In the genomic region with DNA sequence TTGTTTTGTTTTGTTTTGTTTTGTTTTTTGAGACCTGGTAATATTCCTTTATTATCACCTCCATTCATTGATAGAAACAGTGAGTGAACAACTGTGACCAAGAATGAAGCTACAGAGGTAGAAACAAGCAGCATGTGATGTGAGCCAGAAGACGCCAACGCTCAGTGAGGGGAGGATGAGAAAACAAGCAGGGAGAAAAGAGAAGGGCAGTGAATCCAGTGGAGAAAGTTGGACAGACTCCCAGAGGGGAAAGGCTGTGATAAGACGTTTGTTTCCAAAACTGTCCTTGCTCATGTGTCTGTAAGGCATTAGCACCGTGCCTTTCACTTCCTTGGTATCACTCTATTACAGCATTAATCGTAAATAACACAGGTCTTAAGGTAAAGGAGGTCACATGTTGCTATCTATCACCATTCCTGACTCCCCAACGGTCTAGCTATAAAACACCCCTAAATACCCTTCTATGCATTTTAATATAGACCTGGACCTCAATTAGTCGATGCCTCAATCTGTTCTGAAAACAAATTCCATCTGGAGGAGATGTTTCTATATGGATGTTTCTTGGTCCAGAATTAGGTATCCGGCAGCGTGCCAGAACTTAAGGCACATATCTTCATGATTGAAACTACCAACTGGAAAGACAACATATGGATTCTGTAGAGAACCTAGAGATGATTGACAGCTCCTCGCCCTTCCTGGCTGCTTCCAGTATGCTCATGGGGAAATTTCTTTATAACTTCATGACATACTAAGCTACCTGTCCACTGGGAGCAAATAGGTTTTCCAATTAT, we compare ENCODE assay signal across 20 mouse cellular contexts.
DNase-seq lines count a peak whose midpoint lies in the region; ATAC-seq and TF ChIP-seq lines count a peak whose summit lies in the region.
"Had no signal": no experiment of that assay in that cellular context is flagged by ENCODE, and none has a peak within 500 bp of the region (broad histone marks: within the 10 kb centered on the region; RNA-seq: fewer than 3 reads in every experiment).

No protein-coding gene starts in this region.

- no peak overlapping the region for H3K9ac ChIP-seq in stomach, postnatal 0 days (ENCODE audit: low read length)
- H3K9ac ChIP-seq: forebrain, embryonic 12.5 days; hindbrain, embryonic 15.5 days; limb, embryonic 13.5 days; neural tube, embryonic 15.5 days had no signal

- peaks cover 11% of the 10 kb centered on the region; the same call in 1 of the 2 replicates for H3K4me1 ChIP-seq in kidney, adult 2 months (ENCODE audit: control insufficient read depth, insufficient read depth, low read length)
- peaks cover 40% of the 10 kb centered on the region for H3K4me1 ChIP-seq in lung, adult 2 months (ENCODE audit: control insufficient read depth, insufficient read depth, low read length)
- H3K4me1 ChIP-seq in stomach, postnatal 0 days (replicated peaks; ENCODE audit: control insufficient read depth, insufficient read depth) = no peaks in the 10 kb centered on the region
- H3K4me1 ChIP-seq: forebrain, embryonic 12.5 days; neural tube, embryonic 15.5 days had no signal

- H3K9me3 ChIP-seq in stomach, postnatal 0 days (ENCODE audit: control insufficient read depth, low read length) = no peaks in the 10 kb centered on the region
- H3K9me3 ChIP-seq: forebrain, embryonic 12.5 days; hindbrain, embryonic 15.5 days; limb, embryonic 13.5 days; neural tube, embryonic 15.5 days had no signal

- no peak overlapping the region for H3K4me2 ChIP-seq in stomach, postnatal 0 days (replicated peaks; ENCODE audit: low read depth)
- H3K4me2 ChIP-seq: forebrain, embryonic 12.5 days; hindbrain, embryonic 15.5 days; limb, embryonic 13.5 days; neural tube, embryonic 15.5 days had no signal

- no peak for ATAC-seq in stomach, postnatal 0 days (ENCODE audit: low FRiP score, low TSS enrichment)
- ATAC-seq: intestine, embryonic 16.5 days had no signal

- TF ChIP-seq POLR2A in kidney, adult 2 months (IDR thresholded peaks at IDR 0.05; ENCODE audit: low read depth, low read length) = no peak
- no peak for TF ChIP-seq POLR2A in lung, adult 2 months (IDR thresholded peaks at IDR 0.05; ENCODE audit: borderline replicate concordance, extremely low read depth, low read depth, low read length)

- no peak overlapping the region for H3K4me3 ChIP-seq in gastrocnemius, adult 2 months
- H3K4me3 ChIP-seq in kidney, adult 2 months (ENCODE audit: insufficient read depth, low read depth, low read length) = no peak overlapping the region
- no peak overlapping the region for H3K4me3 ChIP-seq in lung, adult 2 months (replicated peaks; ENCODE audit: extremely low read depth, low read depth, low read length)
- no peak overlapping the region for H3K4me3 ChIP-seq in stomach, postnatal 0 days (ENCODE audit: low read depth, low read length)
- H3K4me3 ChIP-seq: forebrain, embryonic 12.5 days; hindbrain, embryonic 15.5 days; left cerebral cortex, adult 2 months; limb, embryonic 13.5 days; myocyte; neural tube, embryonic 15.5 days had no signal

- no peaks in the 10 kb centered on the region for H3K27me3 ChIP-seq in kidney, adult 2 months (replicated peaks; ENCODE audit: control insufficient read depth, insufficient read depth, low read length)
- H3K27me3 ChIP-seq in stomach, postnatal 0 days (ENCODE audit: control insufficient read depth, insufficient read depth, low read length) = no peaks in the 10 kb centered on the region
- H3K27me3 ChIP-seq: forebrain, embryonic 12.5 days; hindbrain, embryonic 15.5 days; neural tube, embryonic 15.5 days had no signal

- WGBS in kidney, adult 2 months = 61% methylated on average over 10 of the region's 10 CpGs
- WGBS in lung, adult 2 months = 58% methylated on average over 10 of the region's 10 CpGs
- WGBS in stomach, postnatal 0 days = 66% methylated on average over 10 of the region's 10 CpGs

- TF ChIP-seq CTCF in gastrocnemius, adult 2 months (IDR thresholded peaks at IDR 0.05) = no peak
- no peak for TF ChIP-seq CTCF in kidney, adult 2 months (conservative IDR thresholded peaks at IDR 0.05; ENCODE audit: insufficient read depth, insufficient read length, low read depth, low read length)
- no peak for TF ChIP-seq CTCF in lung, adult 2 months (IDR thresholded peaks at IDR 0.05; ENCODE audit: insufficient read depth, low read length)
- TF ChIP-seq CTCF in stomach, postnatal 0 days (IDR thresholded peaks at IDR 0.05; ENCODE audit: low read depth) = no peak

- no peaks in the 10 kb centered on the region for H3K36me3 ChIP-seq in kidney, adult 2 months (ENCODE audit: control insufficient read depth, insufficient read depth, low read length)
- no peaks in the 10 kb centered on the region for H3K36me3 ChIP-seq in stomach, postnatal 0 days (ENCODE audit: control insufficient read depth, insufficient read depth, low read length)
- H3K36me3 ChIP-seq: forebrain, embryonic 12.5 days; hindbrain, embryonic 15.5 days; limb, embryonic 13.5 days; neural tube, embryonic 15.5 days had no signal

- DNase-seq in gastrocnemius, adult 2 months = no peak
- no peak for DNase-seq in gastrocnemius, postnatal 36 days
- no peak for DNase-seq in kidney, adult 2 months
- no peak for DNase-seq in kidney, adult 8-10 months
- DNase-seq in lung, postnatal 36 days = peak; percentile 57
- no peak for DNase-seq in lung, adult 2 months
- peak; percentile 46 for DNase-seq in right cerebral cortex, postnatal 4 days
- DNase-seq in stomach, postnatal 0 days (ENCODE audit: low spot score) = no peak
- DNase-seq: cerebellum, adult 11 months; cerebellum, postnatal 14 days; midbrain, embryonic 14.5 days; thymus, postnatal 25 days had no signal

- intact Hi-C loops in gastrocnemius, adult 2 months (cut with DNase I) = no loop called here
- intact Hi-C loops in gastrocnemius, postnatal 36 days (cut with DNase I) = no loop called here

- no peak for TF ChIP-seq EP300 in stomach, postnatal 0 days (optimal IDR thresholded peaks at IDR 0.05)

- H3K27ac ChIP-seq in gastrocnemius, adult 2 months = peak overlapping the region; percentile 74
- H3K27ac ChIP-seq in kidney, adult 2 months (ENCODE audit: insufficient read depth, low read depth, low read length) = peak overlapping the region; percentile 31; the same call in 1 of the 2 replicates
- H3K27ac ChIP-seq in stomach, postnatal 0 days (replicated peaks) = no peak overlapping the region
- H3K27ac ChIP-seq: forebrain, embryonic 12.5 days; hindbrain, embryonic 15.5 days; kidney, postnatal 0 days; left cerebral cortex, adult 2 months; limb, embryonic 13.5 days; neural tube, embryonic 15.5 days had no signal

Comparison
In these comparisons a context has a peak if more than half of its experiments do, and no peak if none do; other contexts are left out.
1. DNase-seq: peak in lung, postnatal 36 days (single experiment) and right cerebral cortex, postnatal 4 days (single experiment); none in gastrocnemius, adult 2 months (single experiment), gastrocnemius, postnatal 36 days (0 of 2), kidney, adult 2 months (single experiment), kidney, adult 8-10 months (0 of 2), lung, adult 2 months (single experiment) and stomach, postnatal 0 days (single experiment).